Mouse (Mus musculus) CH12.LX (cell line): Measurements from ENCODE around the gene Spata21. TPM values are rescaled to one million over a fixed set of nuclear protein-coding genes. Genes with fewer than 3 reads are reported as not detected.

Experiments used
- DNase-seq: peaks from one replicate; pipeline ENCODE4 v3.0.0-alpha.2; 2013; ENCODE audit errors: extremely low read depth
- H3K27ac ChIP-seq: 2 replicates; pipeline ENCODE4 v1.5.1; 2012; ENCODE audit warnings: low read depth, mild to moderate bottlenecking, control low read depth, moderate library complexity; ENCODE audit not compliant: insufficient read depth
- H3K27me3 ChIP-seq: replicated peaks from 2 replicates; pipeline ENCODE3; 2012; ENCODE audit warnings: inconsistent platforms
- H3K36me3 ChIP-seq, 2 experiments: replicated peaks in 1 of 2; 2 replicates each; pipeline versions ENCODE3 to v1.6.1; 2012; ENCODE audit warnings: inconsistent platforms in 1 of 2, low read length in 1 of 2, mild to moderate bottlenecking in 1 of 2, mixed read lengths in 1 of 2, moderate library complexity in 1 of 2; ENCODE audit not compliant: control insufficient read depth in 1 of 2, insufficient read depth in 1 of 2
- H3K4me1 ChIP-seq, 2 experiments: 2 replicates each; pipeline ENCODE4 v1.6.1; 2012; ENCODE audit warnings: inconsistent platforms in 1 of 2, moderate library complexity in 1 of 2; ENCODE audit not compliant: insufficient read depth in 2 of 2, control insufficient read depth in 1 of 2
- H3K4me2 ChIP-seq: 2 replicates; pipeline ENCODE4 v1.6.1; 2012; ENCODE audit warnings: low read depth, mild to moderate bottlenecking, control low read depth; ENCODE audit not compliant: poor library complexity, insufficient read depth, severe bottlenecking
- H3K4me3 ChIP-seq, 3 experiments: fragments of 150-350 bp in 1 of 3; sonication (generic) in 1 of 3; replicated peaks in 1 of 3; 2 replicates each; pipeline versions ENCODE3 to v1.5.1; 2011 to 2012; ENCODE audit warnings: low read depth in 2 of 3, low read length in 2 of 3, mild to moderate bottlenecking in 2 of 3, moderate library complexity in 2 of 3, control low read depth in 1 of 3, improper control_type of control experiment in 1 of 3, inconsistent platforms in 1 of 3, mixed read lengths in 1 of 3; ENCODE audit not compliant: poor library complexity in 1 of 3
- H3K79me2 ChIP-seq: replicated peaks from 2 replicates; pipeline ENCODE4 v1.6.1; 2012; ENCODE audit warnings: mild to moderate bottlenecking, moderate library complexity; ENCODE audit not compliant: control insufficient read depth, poor library complexity, insufficient read depth, severe bottlenecking; ENCODE audit errors: extremely low read depth
- H3K9ac ChIP-seq: 2 replicates; pipeline ENCODE4 v1.6.1; 2012; ENCODE audit warnings: low read depth, mild to moderate bottlenecking, control low read depth, moderate library complexity; ENCODE audit not compliant: insufficient read depth
- H3K9me3 ChIP-seq: replicated peaks from 2 replicates; pipeline ENCODE3; 2012; ENCODE audit warnings: low read length, inconsistent platforms, mixed read lengths
- CTCF ChIP-seq, 2 experiments: IDR thresholded peaks in 1 of 2; conservative IDR thresholded peaks in 1 of 2; 2 replicates each; pipeline ENCODE4 v1.5.1; 2011 to 2012; ENCODE audit warnings: low read depth in 2 of 2, low read length in 2 of 2, improper control_type of control experiment in 1 of 2, inconsistent platforms in 1 of 2, mild to moderate bottlenecking in 1 of 2, moderate library complexity in 1 of 2
- E2F4 ChIP-seq: IDR thresholded peaks from 2 replicates; pipeline ENCODE4 v1.6.1; 2011; ENCODE audit warnings: low read depth, low read length, improper control_type of control experiment; ENCODE audit not compliant: insufficient replicate concordance
- HCFC1 ChIP-seq: IDR thresholded peaks from 2 replicates; pipeline ENCODE4 v1.6.1; 2012; ENCODE audit warnings: low read depth, mild to moderate bottlenecking, inconsistent platforms, low read length, improper control_type of control experiment
- MEF2A ChIP-seq: IDR thresholded peaks from 2 replicates; pipeline ENCODE4 v1.6.1; 2014; ENCODE audit warnings: low read depth, mild to moderate bottlenecking, inconsistent platforms, low read length, improper control_type of control experiment, borderline replicate concordance
- MXI1 ChIP-seq: IDR thresholded peaks from 2 replicates; pipeline ENCODE4 v1.6.1; 2011; ENCODE audit warnings: mild to moderate bottlenecking, low read depth, low read length, improper control_type of control experiment
- NELFE ChIP-seq: IDR thresholded peaks from 2 replicates; pipeline ENCODE4 v1.6.1; 2011; ENCODE audit warnings: low read depth, low read length, improper control_type of control experiment
- POLR2A ChIP-seq: IDR thresholded peaks from 2 replicates; pipeline ENCODE4 v1.6.1; 2011; ENCODE audit warnings: low read depth, mild to moderate bottlenecking, improper control_type of control experiment, low read length
- RAD21 ChIP-seq: IDR thresholded peaks from 2 replicates; pipeline ENCODE4 v1.6.1; 2011; ENCODE audit warnings: low read depth, mild to moderate bottlenecking, low read length, improper control_type of control experiment, moderate library complexity
- USF2 ChIP-seq: conservative IDR thresholded peaks from 2 replicates; pipeline ENCODE4 v1.6.1; 2011; ENCODE audit warnings: low read depth, low read length, improper control_type of control experiment
- dilution Hi-C: fragments of 300-500 bp; cut with MboI; formaldehyde crosslinking; loops from 2 replicates; pipeline ENCODE4 v1.14.3; 2020; ENCODE audit warnings: low sequenced_read_pairs; ENCODE audit not compliant: extremely low pct_unique_long_range_greater_than_20kb, extremely low pct_ligation_motif_present
- in situ Hi-C: fragments of 300-500 bp; cut with MboI; formaldehyde crosslinking; loops from 3 replicates; pipeline ENCODE4 v1.14.3; 2019; ENCODE audit warnings: low sequenced_read_pairs, low pct_ligation_motif_present, low pct_unique_long_range_greater_than_20kb, mixed read lengths
- polyA plus RNA-seq: library from polyadenylated mRNA; unstranded; fragments of >175 nt; gene quantifications from 2 replicates; pipeline ENCODE4 v1.2.1, GENCODE M21; 2012; ENCODE audit warnings: low read depth; ENCODE audit not compliant: insufficient read length
- total RNA-seq, 2 experiments: library from RNA; depleted of rRNA; stranded (reverse); fragments of 300-350 nt in 1 of 2; fragments of >200 nt in 1 of 2; gene quantifications; 2 replicates each; pipeline ENCODE4 v1.2.3; 2012 to 2014

The Spata21 gene
- total and polyA plus RNA-seq, 3 experiments: not detected

DNA sequence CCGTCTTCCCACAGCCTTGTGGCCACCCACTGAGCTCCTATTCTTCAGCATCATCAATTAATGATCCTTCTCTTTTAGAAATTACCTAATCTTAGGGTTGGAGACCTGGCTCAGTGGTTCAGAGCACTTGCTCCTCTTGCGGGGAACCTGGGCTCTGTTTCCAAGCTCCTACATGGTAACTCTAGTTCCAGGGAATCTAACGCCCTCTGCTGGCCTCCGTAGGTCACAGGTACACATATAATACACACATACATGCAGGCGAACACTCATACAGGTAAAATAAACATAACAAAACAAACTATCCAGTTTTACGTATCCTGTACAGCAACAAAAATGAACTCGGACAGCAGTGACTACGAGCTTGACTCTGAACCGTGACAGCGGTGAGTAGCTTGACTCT lies 31.2 kb upstream of the Spata21 start:
- in situ Hi-C loops (no loop called here), dilution Hi-C loops (no loop called here)
- no peaks in the 10 kb centered on the region for H3K79me2 ChIP-seq
- H3K4me3 ChIP-seq: no peak overlapping the region
- no peak overlapping the region for H3K9ac ChIP-seq
- TF ChIP-seq RAD21 (no peak), MXI1 (no peak)
- no peaks in the 10 kb centered on the region for H3K27me3 ChIP-seq
- peaks cover 0 to 35% of the 10 kb centered on the region in 2 experiments for H3K36me3 ChIP-seq
- no peak for DNase-seq
- H3K4me1 ChIP-seq: peaks cover 0 to 22% of the 10 kb centered on the region in 2 experiments; a peak in 2 of 4 replicates
- H3K4me2 ChIP-seq: no peak overlapping the region
- no peak overlapping the region for H3K27ac ChIP-seq
- H3K9me3 ChIP-seq: no peaks in the 10 kb centered on the region

DNA sequence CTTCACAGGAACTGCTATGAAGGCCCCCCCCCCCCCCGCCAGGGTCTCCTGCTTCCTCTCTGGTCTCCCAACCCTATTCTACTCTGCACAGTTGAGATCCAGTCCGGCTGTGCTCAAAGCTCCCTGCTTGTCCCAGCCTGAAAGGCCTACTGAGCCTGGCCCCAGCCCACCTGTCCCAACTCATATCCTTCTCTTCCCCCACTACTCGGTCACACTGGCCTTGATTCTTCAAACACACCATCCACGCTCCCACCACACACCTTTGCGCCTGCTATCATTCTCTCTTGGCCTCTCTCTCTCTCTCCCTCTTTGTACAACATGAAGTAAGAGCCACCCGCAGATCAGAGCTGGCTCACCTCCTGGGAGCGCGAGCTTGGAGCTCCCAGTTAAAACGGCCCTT lies 29.3 kb upstream of the Spata21 start:
- no peak overlapping the region for H3K9ac ChIP-seq
- H3K27me3 ChIP-seq: no peaks in the 10 kb centered on the region
- dilution Hi-C loops: no loop called here
- TF ChIP-seq POLR2A (no peak), USF2 (no peak), CTCF (conservative IDR thresholded peaks at IDR 0.05 in 1 of 2, IDR thresholded peaks at IDR 0.05 in 1 of 2; ENCODE audit: low read depth in 2 of 2, low read length in 2 of 2) (no peak), E2F4 (no peak), NELFE (no peak), MEF2A (no peak)
- H3K4me3 ChIP-seq: no peak overlapping the region
- no peak overlapping the region for H3K27ac ChIP-seq
- H3K4me2 ChIP-seq: no peak overlapping the region
- no peak for DNase-seq
- peaks cover 0 to 25% of the 10 kb centered on the region in 2 experiments for H3K36me3 ChIP-seq
- peaks cover 0 to 15% of the 10 kb centered on the region in 2 experiments; a peak in 2 of 4 replicates for H3K4me1 ChIP-seq
- in situ Hi-C loops: no loop called here
- no peaks in the 10 kb centered on the region for H3K9me3 ChIP-seq
- no peaks in the 10 kb centered on the region for H3K79me2 ChIP-seq

DNA sequence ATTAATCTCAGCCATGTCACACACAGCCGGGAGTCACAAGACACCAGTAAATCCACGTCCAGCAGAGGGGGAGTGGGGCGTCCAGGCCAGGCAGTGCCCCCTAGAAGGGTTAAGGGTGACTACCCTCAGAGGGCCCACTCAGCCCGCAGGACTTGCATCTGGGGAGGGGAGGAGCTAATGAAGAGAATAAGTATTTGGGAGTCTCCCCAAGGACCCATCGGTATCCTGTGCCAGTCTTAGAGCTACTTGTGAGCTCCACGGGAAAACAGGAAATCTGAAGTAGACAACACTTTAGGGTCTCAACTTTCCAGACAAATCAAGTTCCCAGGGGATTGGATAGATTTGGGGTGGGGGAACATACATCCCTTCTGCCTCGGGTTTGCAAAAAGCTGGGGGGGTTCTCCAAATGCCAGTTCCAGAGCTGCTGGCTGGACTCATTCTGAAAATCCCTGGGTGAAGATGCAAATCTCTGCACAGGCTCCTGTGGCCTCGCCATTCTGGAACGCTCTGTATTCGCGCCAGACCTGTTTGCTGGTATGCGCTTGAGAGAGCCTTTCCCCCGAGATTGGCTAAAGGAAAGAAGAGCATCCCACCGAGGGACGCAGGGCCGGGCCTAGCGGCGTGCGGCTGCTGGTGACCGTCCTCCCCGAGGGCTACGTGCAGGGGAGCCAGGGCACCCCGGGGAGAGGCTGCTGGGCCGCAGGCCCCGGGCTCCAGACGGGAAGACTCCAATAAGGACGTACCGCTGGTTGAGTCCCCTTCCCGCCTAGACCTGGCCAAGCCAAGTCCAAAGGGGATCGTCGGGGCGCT lies 28.3 kb upstream of the Spata21 start:
- in situ Hi-C loops: no loop called here
- dilution Hi-C loops: no loop called here
- Histone ChIP-seq H3K4me2 (peak overlapping the region; percentile 60), H3K9ac (peak overlapping the region; percentile 53), H3K79me2 (no peaks in the 10 kb centered on the region), H3K36me3 (peaks cover 0 to 26% of the 10 kb centered on the region in 2 experiments), H3K27me3 (no peaks in the 10 kb centered on the region), H3K27ac (no peak overlapping the region), H3K4me1 (peaks cover 0 to 11% of the 10 kb centered on the region in 2 experiments; a peak in 2 of 4 replicates), H3K4me3 (peak overlapping the region; percentile 67 to 80 (median 77)), H3K9me3 (no peaks in the 10 kb centered on the region)
- DNase-seq: peak; percentile 53
- no peak for TF ChIP-seq HCFC1
- peak; percentile 17; the same call in 1 of the 2 replicates for TF ChIP-seq MXI1
